8 mouse cellular contexts compared by ENCODE assay signal in genomic region chr15:99056332-99056731, GRCm38 (mm10). TPM values are rescaled to one million over a fixed set of nuclear protein-coding genes. Genes with fewer than 3 reads are reported as not detected.
DNase-seq lines count a peak whose midpoint lies in the region; ATAC-seq lines count a peak whose summit lies in the region.

No protein-coding gene starts in this region.

- intact Hi-C loops in heart, postnatal 25 days (cut with DNase I), result no loop called here

- H3K4me2 ChIP-seq in heart, embryonic 11.5 days, result peak overlapping the region; percentile 76
- H3K4me2 ChIP-seq in liver, embryonic 12.5 days, result peak overlapping the region; percentile 54; the same call in 1 of the 2 replicates
- peak overlapping the region; percentile 81 for H3K4me2 ChIP-seq in neural tube, embryonic 15.5 days

- H3K4me1 ChIP-seq in heart, embryonic 10.5 days, result peaks cover 42% of the 10 kb centered on the region
- H3K4me1 ChIP-seq in heart, embryonic 11.5 days (ENCODE audit: control insufficient read depth, insufficient read depth, low read length), result peaks cover 21% of the 10 kb centered on the region
- peaks cover 19% of the 10 kb centered on the region for H3K4me1 ChIP-seq in liver, embryonic 12.5 days
- H3K4me1 ChIP-seq in neural tube, embryonic 15.5 days, result peaks cover 34% of the 10 kb centered on the region

- H3K9ac ChIP-seq in heart, embryonic 11.5 days (ENCODE audit: low read depth, low read length), result no peak overlapping the region
- H3K9ac ChIP-seq in liver, embryonic 12.5 days, result no peak overlapping the region
- no peak overlapping the region for H3K9ac ChIP-seq in neural tube, embryonic 15.5 days (replicated peaks)

- 6% methylated on average over 14 of the region's 14 CpGs for WGBS in heart, embryonic 10.5 days
- WGBS in heart, embryonic 11.5 days (ENCODE audit: insufficient replicate concordance), result 7% methylated on average over 14 of the region's 14 CpGs
- WGBS in liver, embryonic 12.5 days (ENCODE audit: insufficient replicate concordance), result 11% methylated on average over 14 of the region's 14 CpGs
- 6% methylated on average over 14 of the region's 14 CpGs for WGBS in neural tube, embryonic 15.5 days

- peak overlapping the region; percentile 58 for H3K4me3 ChIP-seq in heart, embryonic 10.5 days
- peak overlapping the region; percentile 46 for H3K4me3 ChIP-seq in heart, embryonic 11.5 days (ENCODE audit: low read depth, low read length)
- no peak overlapping the region for H3K4me3 ChIP-seq in liver, embryonic 12.5 days
- H3K4me3 ChIP-seq in neural tube, embryonic 15.5 days (replicated peaks), result peak overlapping the region; percentile 41

- H3K27me3 ChIP-seq in heart, embryonic 10.5 days (ENCODE audit: insufficient read depth, poor library complexity, severe bottlenecking), result peaks cover 90% of the 10 kb centered on the region
- H3K27me3 ChIP-seq in heart, embryonic 11.5 days (ENCODE audit: control insufficient read depth, insufficient read depth, low read length), result peaks cover 81% of the 10 kb centered on the region
- peaks cover 98% of the 10 kb centered on the region for H3K27me3 ChIP-seq in liver, embryonic 12.5 days (replicated peaks)
- H3K27me3 ChIP-seq in neural tube, embryonic 15.5 days (replicated peaks), result peaks cover 86% of the 10 kb centered on the region

- no peaks in the 10 kb centered on the region for H3K9me3 ChIP-seq in heart, embryonic 10.5 days
- no peaks in the 10 kb centered on the region for H3K9me3 ChIP-seq in heart, embryonic 11.5 days (replicated peaks; ENCODE audit: control insufficient read depth, low read length)
- H3K9me3 ChIP-seq in liver, embryonic 12.5 days (replicated peaks), result no peaks in the 10 kb centered on the region
- no peaks in the 10 kb centered on the region for H3K9me3 ChIP-seq in neural tube, embryonic 15.5 days (replicated peaks)

- no peaks in the 10 kb centered on the region for H3K36me3 ChIP-seq in heart, embryonic 10.5 days
- no peaks in the 10 kb centered on the region for H3K36me3 ChIP-seq in heart, embryonic 11.5 days (ENCODE audit: control insufficient read depth, insufficient read depth, low read length)
- no peaks in the 10 kb centered on the region for H3K36me3 ChIP-seq in liver, embryonic 12.5 days
- no peaks in the 10 kb centered on the region for H3K36me3 ChIP-seq in neural tube, embryonic 15.5 days

- no peak overlapping the region for H3K27ac ChIP-seq in heart, embryonic 10.5 days
- no peak overlapping the region for H3K27ac ChIP-seq in heart, embryonic 11.5 days (ENCODE audit: low read depth, low read length)
- no peak overlapping the region for H3K27ac ChIP-seq in liver, embryonic 12.5 days
- no peak overlapping the region for H3K27ac ChIP-seq in neural tube, embryonic 15.5 days (replicated peaks)

- no peak for ATAC-seq in heart, embryonic 11.5 days (replicated peaks; ENCODE audit: insufficient number of reproducible peaks, low FRiP score, low TSS enrichment)
- ATAC-seq in liver, embryonic 12.5 days, result peak; percentile 28; the same call in 1 of the 2 replicates
- no peak for ATAC-seq in neural tube, embryonic 15.5 days (ENCODE audit: low FRiP score)

- DNase-seq in heart, embryonic 10.5 days (ENCODE audit: low spot score), result no peak
- no peak for DNase-seq in heart, postnatal 25 days (ENCODE audit: low spot score)
- DNase-seq in R1 (ENCODE audit: low read depth, low spot score), result peak; percentile 89
- DNase-seq in ovary, postnatal 14 days (ENCODE audit: low spot score), result no peak
- no peak for DNase-seq in adrenal gland, adult 8-10 months

RNA-seq across cellular contexts. Expression of gene Prph, which starts 1.4 kb away (rescaled TPM):
- polyA plus RNA-seq in heart, embryonic 10.5 days (2016; fragmentation: Nextera tagmentation; extraction: Ambion mirVana), result 0.36 and 1.1 TPM in 2 replicates
- under 1 TPM; 0.14 to 0.42 TPM for total RNA-seq in heart, postnatal 25 days (2021)
- 0.09 and 0.59 TPM in 2 replicates for polyA plus RNA-seq in heart, embryonic 11.5 days (2014; fragmentation: Nextera tagmentation; extraction: Ambion mirVana)
- polyA plus RNA-seq in liver, embryonic 12.5 days (2016; fragmentation: Nextera tagmentation; extraction: Ambion mirVana), result 0.35 and 0.89 TPM in 2 replicates
- polyA plus RNA-seq in neural tube, embryonic 15.5 days (2015; fragmentation: Nextera tagmentation; extraction: Ambion mirVana), result 185 and 209 TPM in 2 replicates
- total RNA-seq in adrenal gland, adult 8-10 months (2022), result 1 to 10 TPM in 2 of 4 experiments, under 1 TPM in 2; 0.81 to 2.2 (median 1.4) TPM

RNA-seq across cellular contexts. Expression of gene Troap, which starts 18.0 kb away (rescaled TPM):
- polyA plus RNA-seq in heart, embryonic 10.5 days (2016; fragmentation: Nextera tagmentation; extraction: Ambion mirVana), result 35.7 TPM in 2 replicates
- total RNA-seq in heart, postnatal 25 days (2021), result under 1 TPM; 0.13 to 0.67 TPM
- polyA plus RNA-seq in heart, embryonic 11.5 days (2014; fragmentation: Nextera tagmentation; extraction: Ambion mirVana), result 21.1 and 22.0 TPM in 2 replicates
- polyA plus RNA-seq in liver, embryonic 12.5 days (2016; fragmentation: Nextera tagmentation; extraction: Ambion mirVana), result 22.1 and 23.6 TPM in 2 replicates
- 4.6 and 10.3 TPM in 2 replicates for polyA plus RNA-seq in neural tube, embryonic 15.5 days (2015; fragmentation: Nextera tagmentation; extraction: Ambion mirVana)
- 1 to 10 TPM in 1 of 4 experiments, under 1 TPM in 3; 0.22 to 2.3 (median 0.67) TPM for total RNA-seq in adrenal gland, adult 8-10 months (2022)

RNA-seq across cellular contexts. Expression of gene Tuba1c, which starts 26.6 kb away (rescaled TPM):
- polyA plus RNA-seq in heart, embryonic 10.5 days (2016; fragmentation: Nextera tagmentation; extraction: Ambion mirVana), result 172 and 183 TPM in 2 replicates
- total RNA-seq in heart, postnatal 25 days (2021), result 10 to 100 TPM; 33.5 to 33.7 TPM
- polyA plus RNA-seq in heart, embryonic 11.5 days (2014; fragmentation: Nextera tagmentation; extraction: Ambion mirVana), result 167 and 169 TPM in 2 replicates
- polyA plus RNA-seq in liver, embryonic 12.5 days (2016; fragmentation: Nextera tagmentation; extraction: Ambion mirVana), result 242 and 244 TPM in 2 replicates
- polyA plus RNA-seq in neural tube, embryonic 15.5 days (2015; fragmentation: Nextera tagmentation; extraction: Ambion mirVana), result 12.4 and 52.6 TPM in 2 replicates
- total RNA-seq in adrenal gland, adult 8-10 months (2022), result 100 to 1,000 TPM; 207 to 347 (median 262) TPM

RNA-seq across cellular contexts. Expression of gene C1ql4, which starts 31.3 kb away (rescaled TPM):
- 0.12 and 0.20 TPM in 2 replicates for polyA plus RNA-seq in heart, embryonic 10.5 days (2016; fragmentation: Nextera tagmentation; extraction: Ambion mirVana)
- total RNA-seq in heart, postnatal 25 days (2021), result not detected
- 0.20 and 0.27 TPM in 2 replicates for polyA plus RNA-seq in heart, embryonic 11.5 days (2014; fragmentation: Nextera tagmentation; extraction: Ambion mirVana)
- 0.13 TPM in 1 of 2 replicates, not detected in the other for polyA plus RNA-seq in liver, embryonic 12.5 days (2016; fragmentation: Nextera tagmentation; extraction: Ambion mirVana)
- polyA plus RNA-seq in neural tube, embryonic 15.5 days (2015; fragmentation: Nextera tagmentation; extraction: Ambion mirVana), result 2.4 and 3.6 TPM in 2 replicates
- not detected for total RNA-seq in adrenal gland, adult 8-10 months (2022)

RNA-seq across cellular contexts. Expression of gene Dnajc22, which starts 36.6 kb away (rescaled TPM):
- 2.7 and 7.5 TPM in 2 replicates for polyA plus RNA-seq in heart, embryonic 10.5 days (2016; fragmentation: Nextera tagmentation; extraction: Ambion mirVana)
- under 1 TPM; 0.16 to 0.45 TPM for total RNA-seq in heart, postnatal 25 days (2021)
- 0.96 and 1.7 TPM in 2 replicates for polyA plus RNA-seq in heart, embryonic 11.5 days (2014; fragmentation: Nextera tagmentation; extraction: Ambion mirVana)
- 14.4 and 16.9 TPM in 2 replicates for polyA plus RNA-seq in liver, embryonic 12.5 days (2016; fragmentation: Nextera tagmentation; extraction: Ambion mirVana)
- 0.47 and 2.3 TPM in 2 replicates for polyA plus RNA-seq in neural tube, embryonic 15.5 days (2015; fragmentation: Nextera tagmentation; extraction: Ambion mirVana)
- 1 to 10 TPM in 2 of 4 experiments, under 1 TPM in 2; 0.37 to 1.6 (median 1.2) TPM for total RNA-seq in adrenal gland, adult 8-10 months (2022)

Comparison
In these comparisons a context has a peak if more than half of its experiments do, and no peak if none do; other contexts are left out.
1. RNA of gene Prph, which starts 1.4 kb away (polyA plus RNA-seq): 185 to 209 TPM in neural tube, embryonic 15.5 days; 0.36 to 1.1 TPM in heart, embryonic 10.5 days, 0.35 to 0.89 TPM in liver, embryonic 12.5 days and 0.09 to 0.59 TPM in heart, embryonic 11.5 days; every median in the first group is over 10 times any median in the second.
2. Peak in every context shown above with its lines, with median percentiles within 50 percentile points of each other: H3K4me2 ChIP-seq.